Mouse (Mus musculus): ENCODE measurements around the gene Togaram2. TPM values are rescaled to one million over a fixed set of nuclear protein-coding genes. Genes with fewer than 3 reads are reported as not detected.
"Not testable (repeated sequence)": the region's sequence is repeated elsewhere in the genome, so short reads cannot be mapped to it uniquely, and the experiment has no call there.

The Togaram2 gene
- polyA plus RNA-seq (2014; fragmentation: Nextera tagmentation; extraction: Ambion mirVana) = 0.24 and 0.38 TPM in 2 replicates

DNA sequence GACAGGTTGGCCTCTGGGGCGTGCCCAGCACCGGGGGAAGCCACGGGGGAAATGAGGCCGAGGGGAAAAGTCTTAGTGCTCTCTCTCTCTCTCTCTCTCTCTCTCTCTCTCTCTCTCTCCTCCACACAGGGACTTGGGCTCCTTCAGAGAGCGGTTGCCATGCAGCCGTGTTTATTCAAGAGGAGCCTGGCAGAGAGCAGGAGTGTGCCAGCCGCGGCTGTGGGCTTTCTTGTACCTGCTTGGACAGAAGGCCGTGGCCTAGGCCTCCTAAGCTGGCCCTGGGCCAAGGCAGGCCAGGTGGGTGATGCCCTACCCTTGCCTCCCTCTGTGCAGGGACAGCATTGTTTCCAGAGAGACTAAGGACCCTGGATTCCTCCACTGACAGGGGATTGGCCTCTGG is at the start of gene Togaram2:
Gene Togaram2 (plus strand): TSS at position 170 of the 400 bp plus-strand sequence.
- Histone ChIP-seq H3K9ac (ENCODE audit: low read length) (no peak within 1 kb of the TSS), H3K27ac (ENCODE audit: low read depth) (no peak within 1 kb of the TSS), H3K9me3 (ENCODE audit: control insufficient read depth, low read length) (0 out of 2 replicates have a peak, but pooled peaks cover 3% of the 10 kb centered on the region), H3K36me3 (ENCODE audit: control insufficient read depth, insufficient read depth, low read length) (no peaks in the 10 kb centered on the region), H3K4me3 (ENCODE audit: low read depth, low read length) (no peak within 1 kb of the TSS), H3K27me3 (replicated peaks; ENCODE audit: control insufficient read depth, insufficient read depth, low read length) (no peaks in the 10 kb centered on the region), H3K4me1 (replicated peaks; ENCODE audit: control insufficient read depth, insufficient read depth, low read length) (no peaks in the 10 kb centered on the region), H3K4me2 (ENCODE audit: low read length) (no peak within 1 kb of the TSS)
- no peak for DNase-seq (ENCODE audit: low spot score)
- 44% methylated on average over 9 of the region's 9 CpGs for WGBS
- ATAC-seq (replicated peaks; ENCODE audit: low FRiP score, low TSS enrichment, low read depth) = no peak

DNA sequence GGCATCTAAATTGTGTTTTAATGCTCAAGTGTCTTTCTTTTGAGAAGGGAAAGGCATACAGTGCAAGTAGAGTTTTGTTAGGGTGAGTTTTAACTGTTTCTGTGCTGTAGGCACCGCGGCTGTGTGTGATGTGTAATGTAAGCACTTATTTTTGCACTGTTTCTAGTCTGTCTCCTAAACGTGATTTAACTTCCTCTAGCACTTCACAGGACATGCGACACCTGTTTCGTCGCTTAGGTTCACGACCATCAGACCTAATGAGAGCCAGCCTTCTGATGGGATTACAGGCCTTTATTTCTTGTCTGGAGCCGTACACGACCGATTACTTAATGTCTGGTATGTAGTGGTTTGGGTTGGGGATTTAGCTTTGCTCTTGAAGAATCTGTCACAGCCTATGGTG is 41.3 kb upstream of the Togaram2 start:
- ATAC-seq (replicated peaks; ENCODE audit: low FRiP score, low TSS enrichment, low read depth) (no peak), DNase-seq (ENCODE audit: low spot score) (no peak)
- 85% methylated on average over 10 of the region's 10 CpGs for WGBS
- H3K27me3 ChIP-seq (replicated peaks; ENCODE audit: control insufficient read depth, insufficient read depth, low read length) = no peaks in the 10 kb centered on the region
- no peak overlapping the region for H3K9ac ChIP-seq (ENCODE audit: low read length)
- H3K4me1 ChIP-seq (replicated peaks; ENCODE audit: control insufficient read depth, insufficient read depth, low read length) = no peaks in the 10 kb centered on the region
- H3K36me3 ChIP-seq (ENCODE audit: control insufficient read depth, insufficient read depth, low read length) = peaks cover 92% of the 10 kb centered on the region
- H3K4me2 ChIP-seq (ENCODE audit: low read length) = no peak overlapping the region
- H3K4me3 ChIP-seq (ENCODE audit: low read depth, low read length) = no peak overlapping the region
- no peak overlapping the region for H3K27ac ChIP-seq (ENCODE audit: low read depth)
- no peaks in the 10 kb centered on the region for H3K9me3 ChIP-seq (ENCODE audit: control insufficient read depth, low read length)

GRCm38 (mm10) chr17:71633350-71633749 is 39.7 kb upstream of the Togaram2 start:
- no peak overlapping the region for H3K4me3 ChIP-seq (ENCODE audit: low read depth, low read length)
- H3K27me3 ChIP-seq (replicated peaks; ENCODE audit: control insufficient read depth, insufficient read depth, low read length) = no peaks in the 10 kb centered on the region
- no peak overlapping the region for H3K27ac ChIP-seq (ENCODE audit: low read depth)
- H3K9me3 ChIP-seq (ENCODE audit: control insufficient read depth, low read length) = no peaks in the 10 kb centered on the region
- no peak overlapping the region for H3K4me2 ChIP-seq (ENCODE audit: low read length)
- ATAC-seq (replicated peaks; ENCODE audit: low FRiP score, low TSS enrichment, low read depth) = no peak
- H3K4me1 ChIP-seq (replicated peaks; ENCODE audit: control insufficient read depth, insufficient read depth, low read length) = no peaks in the 10 kb centered on the region
- no peak for DNase-seq (ENCODE audit: low spot score)
- 87% methylated on average over 8 of the region's 8 CpGs for WGBS
- H3K36me3 ChIP-seq (ENCODE audit: control insufficient read depth, insufficient read depth, low read length) = peaks cover 92% of the 10 kb centered on the region
- no peak overlapping the region for H3K9ac ChIP-seq (ENCODE audit: low read length)

DNA sequence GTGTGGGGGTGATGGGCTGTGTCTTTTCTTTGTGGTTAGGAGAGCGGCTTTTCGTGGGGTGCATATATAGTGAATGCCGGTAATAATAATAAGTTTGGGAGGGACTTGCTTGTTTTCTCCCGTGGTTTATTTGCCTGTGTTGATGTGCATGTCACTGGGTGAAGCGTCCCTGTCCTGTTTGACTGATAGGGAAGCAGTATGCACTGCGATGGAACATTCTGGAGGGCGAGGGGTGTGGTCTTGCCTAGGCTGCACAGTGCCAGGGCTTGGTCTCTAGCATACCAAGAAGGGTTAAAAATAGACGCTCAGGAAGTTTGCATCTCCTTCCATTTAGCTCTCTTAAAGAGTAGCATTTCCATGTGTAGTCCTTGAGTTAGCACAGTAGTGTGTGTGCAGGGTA is 36.3 kb upstream of the Togaram2 start:
- H3K27me3 ChIP-seq (replicated peaks; ENCODE audit: control insufficient read depth, insufficient read depth, low read length) = no peaks in the 10 kb centered on the region
- DNase-seq (ENCODE audit: low spot score) = no peak
- H3K9ac ChIP-seq (ENCODE audit: low read length) = no peak overlapping the region
- H3K4me3 ChIP-seq (ENCODE audit: low read depth, low read length) = no peak overlapping the region
- no peak overlapping the region for H3K27ac ChIP-seq (ENCODE audit: low read depth)
- WGBS = 89% methylated on average over 8 of the region's 8 CpGs
- H3K9me3 ChIP-seq (ENCODE audit: control insufficient read depth, low read length) = no peaks in the 10 kb centered on the region
- no peak overlapping the region for H3K4me2 ChIP-seq (ENCODE audit: low read length)
- ATAC-seq (replicated peaks; ENCODE audit: low FRiP score, low TSS enrichment, low read depth) = no peak
- peaks cover 91% of the 10 kb centered on the region for H3K36me3 ChIP-seq (ENCODE audit: control insufficient read depth, insufficient read depth, low read length)
- H3K4me1 ChIP-seq (replicated peaks; ENCODE audit: control insufficient read depth, insufficient read depth, low read length) = no peaks in the 10 kb centered on the region

DNA sequence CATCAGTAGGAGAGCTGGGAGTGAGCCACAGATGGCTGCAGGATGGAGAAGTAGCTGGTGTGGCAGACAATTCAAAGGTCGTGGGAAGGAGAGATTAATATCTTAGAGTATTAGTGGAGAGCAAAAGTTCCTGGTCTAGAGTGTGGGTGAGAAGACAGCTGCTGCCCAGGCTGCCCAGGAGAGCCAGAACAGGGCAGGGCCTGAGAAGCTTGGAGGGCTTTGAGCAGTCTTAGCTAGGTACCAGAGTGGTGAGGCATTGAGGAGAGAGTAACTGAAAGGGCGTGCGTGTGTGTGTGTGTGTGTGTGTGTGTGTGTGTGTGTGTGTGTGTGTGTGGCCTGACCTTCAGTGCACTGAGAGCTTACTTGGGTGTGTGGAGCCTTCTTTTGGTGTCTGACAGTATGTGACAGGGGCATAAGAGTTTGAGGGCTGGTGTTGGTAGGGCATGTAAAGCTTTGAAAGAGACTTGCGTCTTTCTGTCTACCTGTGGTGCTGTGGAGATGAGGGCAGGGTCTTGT is 35.3 kb upstream of the Togaram2 start:
- Histone ChIP-seq H3K27ac (ENCODE audit: low read depth) (no peak overlapping the region), H3K36me3 (ENCODE audit: control insufficient read depth, insufficient read depth, low read length) (peaks cover 95% of the 10 kb centered on the region), H3K4me1 (replicated peaks; ENCODE audit: control insufficient read depth, insufficient read depth, low read length) (no peaks in the 10 kb centered on the region), H3K27me3 (replicated peaks; ENCODE audit: control insufficient read depth, insufficient read depth, low read length) (no peaks in the 10 kb centered on the region), H3K9me3 (ENCODE audit: control insufficient read depth, low read length) (no peaks in the 10 kb centered on the region), H3K4me3 (ENCODE audit: low read depth, low read length) (no peak overlapping the region), H3K9ac (ENCODE audit: low read length) (no peak overlapping the region), H3K4me2 (ENCODE audit: low read length) (no peak overlapping the region)
- no peak for DNase-seq (ENCODE audit: low spot score)
- WGBS = 90% methylated on average over 4 of the region's 4 CpGs
- no peak for ATAC-seq (replicated peaks; ENCODE audit: low FRiP score, low TSS enrichment, low read depth)

DNA sequence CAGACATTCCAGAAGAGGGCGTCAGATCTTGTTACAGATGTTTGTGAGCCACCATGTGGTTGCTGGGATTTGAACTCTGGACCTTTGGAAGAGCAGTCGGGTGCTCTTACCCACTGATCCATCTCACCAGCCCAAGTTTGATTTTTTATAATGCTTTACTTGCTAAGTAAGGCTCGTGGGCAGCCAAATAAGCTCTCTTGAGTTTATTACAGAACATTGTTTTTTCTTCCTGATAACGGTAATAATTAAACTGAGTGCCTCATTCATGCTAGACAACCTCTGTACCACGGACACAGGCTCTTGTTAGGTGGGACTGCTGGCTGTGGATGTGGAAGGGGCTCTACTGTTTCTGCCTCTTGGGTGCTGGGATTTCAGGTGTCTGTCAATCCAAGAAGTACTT is 34.0 kb upstream of the Togaram2 start:
- DNase-seq (ENCODE audit: low spot score); H3K4me1 ChIP-seq (replicated peaks; ENCODE audit: control insufficient read depth, insufficient read depth, low read length); H3K4me3 ChIP-seq (ENCODE audit: low read depth, low read length); H3K27me3 ChIP-seq (replicated peaks; ENCODE audit: control insufficient read depth, insufficient read depth, low read length); H3K9ac ChIP-seq (ENCODE audit: low read length); H3K27ac ChIP-seq (ENCODE audit: low read depth); ATAC-seq (replicated peaks; ENCODE audit: low FRiP score, low TSS enrichment, low read depth); H3K9me3 ChIP-seq (ENCODE audit: control insufficient read depth, low read length); H3K4me2 ChIP-seq (ENCODE audit: low read length): not testable (repeated sequence)
- H3K36me3 ChIP-seq (ENCODE audit: control insufficient read depth, insufficient read depth, low read length) = peaks cover 92% of the 10 kb centered on the region
- WGBS = 67% methylated on average over 5 of the region's 5 CpGs

DNA sequence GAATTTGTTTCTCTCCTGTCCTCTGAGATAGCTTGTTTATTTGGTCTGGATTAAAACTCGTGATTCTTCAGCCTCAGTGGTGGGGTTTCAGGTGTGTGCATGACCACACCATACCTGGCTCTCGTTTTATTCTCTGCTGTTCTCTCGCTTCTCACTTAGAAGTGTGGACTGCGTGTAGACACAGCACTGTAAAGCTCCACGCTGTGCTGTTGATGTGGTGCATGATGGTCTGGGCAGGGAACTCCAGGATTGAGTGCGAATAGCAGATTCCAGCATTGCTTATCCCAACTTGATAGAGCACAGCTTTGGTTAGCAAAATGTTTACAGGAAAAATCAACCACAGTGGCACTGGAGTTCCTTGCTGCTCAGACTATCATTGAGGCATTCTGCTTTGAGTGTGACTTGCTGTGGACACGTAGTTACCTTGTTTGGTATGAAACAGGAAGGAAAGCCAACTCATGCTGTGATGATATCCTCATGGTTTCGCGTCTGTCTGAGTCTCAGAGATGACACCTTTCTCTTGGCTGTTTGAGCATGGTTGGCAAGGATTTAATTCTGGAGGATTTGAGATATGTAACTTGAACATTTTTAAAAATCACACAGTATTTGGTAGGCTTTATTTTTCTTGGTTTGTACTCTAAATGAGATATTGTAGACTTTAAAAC is 32.5 kb upstream of the Togaram2 start:
- H3K4me3 ChIP-seq (ENCODE audit: low read depth, low read length) = no peak overlapping the region
- H3K9ac ChIP-seq (ENCODE audit: low read length) = no peak overlapping the region
- DNase-seq (ENCODE audit: low spot score) (no peak), ATAC-seq (replicated peaks; ENCODE audit: low FRiP score, low TSS enrichment, low read depth) (no peak)
- H3K27ac ChIP-seq (ENCODE audit: low read depth) = no peak overlapping the region
- no peaks in the 10 kb centered on the region for H3K27me3 ChIP-seq (replicated peaks; ENCODE audit: control insufficient read depth, insufficient read depth, low read length)
- no peaks in the 10 kb centered on the region for H3K9me3 ChIP-seq (ENCODE audit: control insufficient read depth, low read length)
- WGBS = 91% methylated on average over 9 of the region's 9 CpGs
- no peaks in the 10 kb centered on the region for H3K4me1 ChIP-seq (replicated peaks; ENCODE audit: control insufficient read depth, insufficient read depth, low read length)
- no peak overlapping the region for H3K4me2 ChIP-seq (ENCODE audit: low read length)
- peaks cover 90% of the 10 kb centered on the region for H3K36me3 ChIP-seq (ENCODE audit: control insufficient read depth, insufficient read depth, low read length)

DNA sequence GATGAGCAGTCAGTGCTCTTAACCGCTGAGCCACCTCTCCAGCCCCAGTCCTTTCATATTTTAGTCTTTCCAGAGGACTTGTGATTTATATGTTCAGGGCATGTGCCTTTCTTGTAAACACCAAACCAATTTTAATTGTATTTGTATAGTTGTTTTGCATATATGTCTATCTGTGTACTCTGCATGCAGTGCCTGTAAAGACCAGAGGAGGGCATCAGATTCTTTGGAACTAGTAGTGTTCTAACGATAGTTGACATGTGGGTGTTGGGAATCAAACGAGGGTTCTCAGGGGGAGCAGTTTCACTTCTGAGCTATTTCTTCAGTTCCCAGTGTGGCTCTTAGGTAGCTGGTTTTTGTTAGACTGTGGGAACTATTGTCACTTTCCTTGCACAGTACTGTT is 30.9 kb upstream of the Togaram2 start:
- WGBS = 82% methylated on average over 3 of the region's 3 CpGs
- DNase-seq (ENCODE audit: low spot score) (no peak), ATAC-seq (replicated peaks; ENCODE audit: low FRiP score, low TSS enrichment, low read depth) (no peak)
- peaks cover 90% of the 10 kb centered on the region for H3K36me3 ChIP-seq (ENCODE audit: control insufficient read depth, insufficient read depth, low read length)
- H3K4me3 ChIP-seq (ENCODE audit: low read depth, low read length) = no peak overlapping the region
- H3K9me3 ChIP-seq (ENCODE audit: control insufficient read depth, low read length) = no peaks in the 10 kb centered on the region
- no peaks in the 10 kb centered on the region for H3K27me3 ChIP-seq (replicated peaks; ENCODE audit: control insufficient read depth, insufficient read depth, low read length)
- H3K4me1 ChIP-seq (replicated peaks; ENCODE audit: control insufficient read depth, insufficient read depth, low read length) = no peaks in the 10 kb centered on the region
- no peak overlapping the region for H3K27ac ChIP-seq (ENCODE audit: low read depth)
- H3K4me2 ChIP-seq (ENCODE audit: low read length) = no peak overlapping the region
- no peak overlapping the region for H3K9ac ChIP-seq (ENCODE audit: low read length)

GRCm38 (mm10) chr17:71650011-71650410 is 23.1 kb upstream of the Togaram2 start:
- no peaks in the 10 kb centered on the region for H3K4me1 ChIP-seq (replicated peaks; ENCODE audit: control insufficient read depth, insufficient read depth, low read length)
- H3K27ac ChIP-seq (ENCODE audit: low read depth) = no peak overlapping the region
- H3K9me3 ChIP-seq (ENCODE audit: control insufficient read depth, low read length) = no peaks in the 10 kb centered on the region
- DNase-seq (ENCODE audit: low spot score) (no peak), ATAC-seq (replicated peaks; ENCODE audit: low FRiP score, low TSS enrichment, low read depth) (peak; percentile 43; the same call in 1 of the 2 replicates)
- no peak overlapping the region for H3K4me2 ChIP-seq (ENCODE audit: low read length)
- 89% methylated on average over 9 of the region's 9 CpGs for WGBS
- H3K4me3 ChIP-seq (ENCODE audit: low read depth, low read length) = no peak overlapping the region
- no peak overlapping the region for H3K9ac ChIP-seq (ENCODE audit: low read length)
- H3K27me3 ChIP-seq (replicated peaks; ENCODE audit: control insufficient read depth, insufficient read depth, low read length) = no peaks in the 10 kb centered on the region
- H3K36me3 ChIP-seq (ENCODE audit: control insufficient read depth, insufficient read depth, low read length) = peaks cover 89% of the 10 kb centered on the region
